11 mouse cellular contexts compared by ENCODE assay signal in the genomic region with DNA sequence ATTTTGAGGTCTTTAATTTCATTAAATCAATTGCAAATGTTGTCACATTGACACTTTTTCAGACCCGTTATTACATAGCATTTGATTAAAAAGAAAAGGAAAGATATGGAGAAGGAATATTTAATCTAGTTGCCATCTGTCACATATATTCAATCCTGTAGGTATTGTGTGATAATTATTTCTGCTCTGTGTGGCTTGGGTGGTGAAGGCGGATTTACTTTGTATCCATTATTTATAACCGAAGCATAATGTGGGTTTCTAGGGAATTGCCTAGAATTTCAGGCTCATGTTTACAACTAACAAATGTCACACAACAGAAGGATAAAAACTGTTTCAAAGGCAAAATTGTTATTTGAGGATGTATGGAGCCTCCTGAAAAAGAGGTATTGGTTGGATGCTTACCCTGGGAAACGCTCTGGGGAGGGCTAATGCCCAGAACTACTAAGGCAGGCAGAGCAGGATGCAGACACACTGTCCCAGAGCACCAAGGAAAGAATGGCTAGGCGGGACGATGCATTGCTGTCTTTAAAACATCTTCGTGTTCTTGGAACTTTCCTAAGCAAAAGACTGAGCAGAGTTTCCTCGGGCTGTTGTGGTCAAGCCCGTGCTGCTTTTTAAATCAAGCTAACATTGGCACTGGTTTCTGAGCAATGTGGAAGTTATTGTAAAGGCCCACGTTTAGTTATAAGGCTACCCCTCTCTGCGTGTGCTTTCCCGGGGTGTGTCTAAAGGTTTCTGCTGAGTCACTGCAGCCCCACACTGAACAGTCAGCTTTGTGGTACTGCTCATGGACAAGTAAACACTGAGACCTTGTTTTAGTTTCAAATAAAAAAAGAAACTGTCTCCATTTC.
DNase-seq lines count a peak whose midpoint lies in the region; ATAC-seq and TF ChIP-seq lines count a peak whose summit lies in the region.
"Had no signal": no experiment of that assay in that cellular context is flagged by ENCODE, and none has a peak within 500 bp of the region (broad histone marks: within the 10 kb centered on the region; RNA-seq: fewer than 3 reads in every experiment).

No protein-coding gene starts in this region.

- peak; percentile 57; the same call in 1 of the 2 replicates for ATAC-seq in forebrain, embryonic 16.5 days
- ATAC-seq in forebrain, embryonic 14.5 days: no peak
- ATAC-seq in granulocyte monocyte progenitor cell, adult 5-6 weeks (replicated peaks; ENCODE audit: poor library complexity, severe bottlenecking): peak; percentile 63; the same call in 1 of the 2 replicates
- no peak for ATAC-seq in CD4-positive, CD25-positive, alpha-beta regulatory T cell, adult 4 months
- ATAC-seq: intestine, embryonic 15.5 days had no signal

- intact Hi-C loops in left cerebral cortex, postnatal 10 days (cut with DNase I): loop anchor here (5.0 kb wide), 1 partner anchor 216 kb away; no protein-coding TSS in a partner anchor

- no peaks in the 10 kb centered on the region for H3K79me2 ChIP-seq in MEL (ENCODE audit: control insufficient read depth, insufficient read depth, low read length, poor library complexity)

- no peak overlapping the region for H3K9ac ChIP-seq in forebrain, embryonic 16.5 days (replicated peaks; ENCODE audit: low read depth, low read length)
- H3K9ac ChIP-seq in forebrain, embryonic 14.5 days (ENCODE audit: low read length): no peak overlapping the region
- H3K9ac ChIP-seq in MEL (ENCODE audit: control insufficient read depth, low read depth, low read length, poor library complexity, severe bottlenecking): no peak overlapping the region
- H3K9ac ChIP-seq: intestine, embryonic 15.5 days had no signal

- 56% methylated on average over 12 of the region's 12 CpGs for WGBS in forebrain, embryonic 16.5 days
- WGBS in forebrain, embryonic 14.5 days: 71% methylated on average over 12 of the region's 12 CpGs

- no peaks in the 10 kb centered on the region for H3K9me3 ChIP-seq in forebrain, embryonic 16.5 days (ENCODE audit: control insufficient read depth, low read length)
- H3K9me3 ChIP-seq in forebrain, embryonic 14.5 days (replicated peaks; ENCODE audit: control insufficient read depth, low read length): no peaks in the 10 kb centered on the region
- H3K9me3 ChIP-seq in MEL (replicated peaks; ENCODE audit: insufficient read depth, low read length): no peaks in the 10 kb centered on the region
- H3K9me3 ChIP-seq: embryonic facial prominence, embryonic 10.5 days; intestine, embryonic 15.5 days had no signal

- no peak for TF ChIP-seq RAD21 in MEL (IDR thresholded peaks at IDR 0.05; ENCODE audit: low read depth, low read length)

- H3K27ac ChIP-seq in forebrain, embryonic 16.5 days (ENCODE audit: low read length): no peak overlapping the region
- H3K27ac ChIP-seq in forebrain, embryonic 14.5 days (ENCODE audit: low read depth, low read length): no peak overlapping the region
- H3K27ac ChIP-seq in MEL (ENCODE audit: control insufficient read depth, low read depth, low read length): no peak overlapping the region
- H3K27ac ChIP-seq: embryonic facial prominence, embryonic 10.5 days; intestine, embryonic 15.5 days had no signal

- TF ChIP-seq EP300 in MEL (IDR thresholded peaks at IDR 0.05; ENCODE audit: low read depth in 1 of 2, low read length in 2 of 2): no peak

- peaks cover 8% of the 10 kb centered on the region for H3K4me1 ChIP-seq in forebrain, embryonic 16.5 days (replicated peaks; ENCODE audit: control insufficient read depth, insufficient read depth, low read length)
- H3K4me1 ChIP-seq in forebrain, embryonic 14.5 days (ENCODE audit: control insufficient read depth, insufficient read depth, low read length): no peaks in the 10 kb centered on the region
- 0 out of 4 replicates have a peak, but pooled peaks cover 0 to 2% of the 10 kb centered on the region in 2 experiments for H3K4me1 ChIP-seq in MEL (ENCODE audit: control insufficient read depth in 1 of 2, insufficient read depth in 2 of 2, low read length in 2 of 2)
- H3K4me1 ChIP-seq: intestine, embryonic 15.5 days had no signal

- no peak for DNase-seq in forebrain, embryonic 14.5 days (ENCODE audit: low spot score)
- DNase-seq in 3134 (ENCODE audit: extremely low read depth, insufficient read length, low spot score) (peak; percentile 54), MEL (ENCODE audit: low read depth, low spot score) (peak; percentile 32)
- DNase-seq in left cerebral cortex, adult 18-20 months (ENCODE audit: low spot score in 2 of 2): no peak
- DNase-seq in left cerebral cortex, postnatal 10 days (ENCODE audit: extremely low spot score in 1 of 2, low spot score in 2 of 2): no peak
- DNase-seq: layer of hippocampus, postnatal 36 days had no signal

- TF ChIP-seq POLR2A in MEL (IDR thresholded peaks at IDR 0.05; ENCODE audit: control insufficient read depth in 1 of 2, insufficient read depth in 1 of 2, low read depth in 1 of 2, low read length in 2 of 2, poor library complexity in 1 of 2): no peak

- no peaks in the 10 kb centered on the region for H3K27me3 ChIP-seq in forebrain, embryonic 16.5 days (replicated peaks; ENCODE audit: control insufficient read depth, insufficient read depth, low read length)
- no peaks in the 10 kb centered on the region for H3K27me3 ChIP-seq in forebrain, embryonic 14.5 days (replicated peaks; ENCODE audit: control insufficient read depth, insufficient read depth, low read length)
- H3K27me3 ChIP-seq in MEL (ENCODE audit: control insufficient read depth in 1 of 2, insufficient read depth in 2 of 2, low read length in 2 of 2): no peaks in the 10 kb centered on the region; a peak in 1 of 4 replicates
- H3K27me3 ChIP-seq: intestine, embryonic 15.5 days had no signal

- H3K36me3 ChIP-seq in forebrain, embryonic 16.5 days (ENCODE audit: control insufficient read depth, insufficient read depth): no peaks in the 10 kb centered on the region
- H3K36me3 ChIP-seq in forebrain, embryonic 14.5 days (ENCODE audit: control insufficient read depth, insufficient read depth, low read length): no peaks in the 10 kb centered on the region
- H3K36me3 ChIP-seq in MEL (ENCODE audit: control insufficient read depth in 1 of 2, insufficient read depth in 2 of 2, low read length in 2 of 2): no peaks in the 10 kb centered on the region
- H3K36me3 ChIP-seq: embryonic facial prominence, embryonic 10.5 days; intestine, embryonic 15.5 days had no signal

- no peak for TF ChIP-seq CTCF in MEL (IDR thresholded peaks at IDR 0.05 in 2 of 3, conservative IDR thresholded peaks at IDR 0.05 in 1 of 3; ENCODE audit: control insufficient read depth in 1 of 3, insufficient read depth in 1 of 3, low read depth in 2 of 3, low read length in 3 of 3, poor library complexity in 1 of 3, severe bottlenecking in 1 of 3)

- H3K4me2 ChIP-seq in forebrain, embryonic 16.5 days (ENCODE audit: low read length): no peak overlapping the region
- H3K4me2 ChIP-seq in forebrain, embryonic 14.5 days (ENCODE audit: low read length): no peak overlapping the region
- H3K4me2 ChIP-seq: intestine, embryonic 15.5 days had no signal

- H3K4me3 ChIP-seq in forebrain, embryonic 16.5 days (replicated peaks; ENCODE audit: low read length): no peak overlapping the region
- H3K4me3 ChIP-seq in forebrain, embryonic 14.5 days (ENCODE audit: low read depth, low read length): no peak overlapping the region
- no peak overlapping the region for H3K4me3 ChIP-seq in MEL (ENCODE audit: control insufficient read depth in 1 of 2, insufficient read depth in 1 of 2, low read depth in 2 of 2, low read length in 2 of 2)
- H3K4me3 ChIP-seq: embryonic facial prominence, embryonic 10.5 days; intestine, embryonic 15.5 days had no signal

TF ChIP-seq in MEL, 35 proteins besides CTCF, POLR2A, EP300 and RAD21:
- no peak for TF ChIP-seq MAZ (IDR thresholded peaks at IDR 0.05; ENCODE audit: low read depth, low read length)
- no peak for TF ChIP-seq CHD2 (IDR thresholded peaks at IDR 0.05; ENCODE audit: low read length)
- no peak for TF ChIP-seq MXI1 (IDR thresholded peaks at IDR 0.05; ENCODE audit: low read depth, low read length)
- no peak for TF ChIP-seq RCOR1 (IDR thresholded peaks at IDR 0.05; ENCODE audit: low read depth, low read length)
- no peak for TF ChIP-seq GABPA (IDR thresholded peaks at IDR 0.05; ENCODE audit: low read depth, low read length)
- TF ChIP-seq MAFK (IDR thresholded peaks at IDR 0.05; ENCODE audit: borderline replicate concordance, low read depth, low read length): no peak
- no peak for TF ChIP-seq E2F4 (IDR thresholded peaks at IDR 0.05; ENCODE audit: borderline replicate concordance, low read depth, low read length)
- TF ChIP-seq MYC (IDR thresholded peaks at IDR 0.05; ENCODE audit: low read depth, low read length): no peak
- no peak for TF ChIP-seq ZNF384 (IDR thresholded peaks at IDR 0.05; ENCODE audit: low read depth, low read length)
- TF ChIP-seq KAT2A (conservative IDR thresholded peaks at IDR 0.05; ENCODE audit: low read depth, low read length): no peak
- TF ChIP-seq MAX (IDR thresholded peaks at IDR 0.05; ENCODE audit: low read length): no peak
- no peak for TF ChIP-seq POLR2AphosphoS5 (IDR thresholded peaks at IDR 0.05; ENCODE audit: borderline replicate concordance, low read depth, low read length)
- TF ChIP-seq NRF1 (IDR thresholded peaks at IDR 0.05; ENCODE audit: insufficient read depth, low read depth, low read length, poor library complexity, severe bottlenecking): no peak
- no peak for TF ChIP-seq ZMIZ1 (IDR thresholded peaks at IDR 0.05; ENCODE audit: low read depth, low read length)
- no peak for TF ChIP-seq HCFC1 (IDR thresholded peaks at IDR 0.05; ENCODE audit: low read depth, low read length)
- TF ChIP-seq UBTF (IDR thresholded peaks at IDR 0.05; ENCODE audit: borderline replicate concordance, insufficient read depth, low read depth, low read length): no peak

Comparison
In these comparisons a context has a peak if more than half of its experiments do, and no peak if none do; other contexts are left out.
1. ATAC-seq: peak in forebrain, embryonic 16.5 days (single experiment) and granulocyte monocyte progenitor cell, adult 5-6 weeks (single experiment); none in forebrain, embryonic 14.5 days (single experiment) and CD4-positive, CD25-positive, alpha-beta regulatory T cell, adult 4 months (single experiment).
2. DNase-seq: peak in 3134 (single experiment) and MEL (single experiment); none in forebrain, embryonic 14.5 days (single experiment), left cerebral cortex, adult 18-20 months (0 of 2) and left cerebral cortex, postnatal 10 days (0 of 2).